Mouse (Mus musculus): ENCODE data around the gene Gpn2.

Gpn2 gene

GRCm38 (mm10) chr4:133596084-133596483 is 11.9 kb downstream of the Gpn2 start:
- no peak for DNase-seq

GRCm38 (mm10) chr4:133598616-133599015 is 14.5 kb downstream of the Gpn2 start:
- peak in 1 of 2 experiments; percentile 23 for DNase-seq

- no peak for DNase-seq
Observed at GRCm38 (mm10) chr4:133599116-133599515, 15.0 kb downstream of the Gpn2 start.

- peak; percentile 92 to 96 for DNase-seq
Observed at GRCm38 (mm10) chr4:133599571-133600073, 15.5 kb downstream of the Gpn2 start.

GRCm38 (mm10) chr4:133600306-133600705 is 16.1 kb downstream of the Gpn2 start:
- no peak for DNase-seq

GRCm38 (mm10) chr4:133601721-133602218 is 17.6 kb downstream of the Gpn2 start, which contains the start of gene Sfn:
Gene Sfn (minus strand): TSS chr4:133602168.
- peak; percentile 80 to 89 for DNase-seq

- no peak for DNase-seq
Observed at GRCm38 (mm10) chr4:133603056-133603455, 18.9 kb downstream of the Gpn2 start.

- no peak for DNase-seq
Observed at GRCm38 (mm10) chr4:133604175-133604574, 20.0 kb downstream of the Gpn2 start.

GRCm38 (mm10) chr4:133604856-133605255 is 20.7 kb downstream of the Gpn2 start:
- no peak for DNase-seq

- peak; percentile 49 to 62 for DNase-seq
Observed at GRCm38 (mm10) chr4:133605330-133605729, 21.2 kb downstream of the Gpn2 start.

- peak in 1 of 2 experiments; percentile 20 for DNase-seq
Observed at GRCm38 (mm10) chr4:133607284-133607683, 23.1 kb downstream of the Gpn2 start.

- peak; percentile 85 to 91 for DNase-seq
Observed at GRCm38 (mm10) chr4:133609719-133610118, 25.6 kb downstream of the Gpn2 start.

GRCm38 (mm10) chr4:133611815-133612214 is 27.7 kb downstream of the Gpn2 start:
- no peak for DNase-seq

- no peak for DNase-seq
Observed at GRCm38 (mm10) chr4:133612416-133612815, 28.3 kb downstream of the Gpn2 start.

- no peak for DNase-seq
Observed at GRCm38 (mm10) chr4:133613026-133613425, 28.9 kb downstream of the Gpn2 start.

- no peak for DNase-seq
Observed at GRCm38 (mm10) chr4:133613867-133614266, 29.7 kb downstream of the Gpn2 start.

GRCm38 (mm10) chr4:133614274-133614761 is 30.2 kb downstream of the Gpn2 start:
- peak; percentile 81 to 90 for DNase-seq

- no peak for DNase-seq
Observed at GRCm38 (mm10) chr4:133615416-133615815, 31.3 kb downstream of the Gpn2 start.

GRCm38 (mm10) chr4:133617936-133618335 is 33.8 kb downstream of the Gpn2 start:
- DNase-seq, result no peak

GRCm38 (mm10) chr4:133619473-133620136 is 35.4 kb downstream of the Gpn2 start:
- no peak for DNase-seq

- no peak for DNase-seq
Observed at GRCm38 (mm10) chr4:133620668-133621067, 36.5 kb downstream of the Gpn2 start.

- no peak for DNase-seq
Observed at GRCm38 (mm10) chr4:133622161-133622695, 38.1 kb downstream of the Gpn2 start.

- DNase-seq, result no peak
Observed at GRCm38 (mm10) chr4:133624830-133625229, 40.7 kb downstream of the Gpn2 start.

GRCm38 (mm10) chr4:133625621-133626071 is 41.5 kb downstream of the Gpn2 start:
- peak; percentile 83 to 89 for DNase-seq

All from lung, postnatal 4 days (tissue).